Mouse (Mus musculus): ENCODE data around the gene Thbs2.

DNA sequence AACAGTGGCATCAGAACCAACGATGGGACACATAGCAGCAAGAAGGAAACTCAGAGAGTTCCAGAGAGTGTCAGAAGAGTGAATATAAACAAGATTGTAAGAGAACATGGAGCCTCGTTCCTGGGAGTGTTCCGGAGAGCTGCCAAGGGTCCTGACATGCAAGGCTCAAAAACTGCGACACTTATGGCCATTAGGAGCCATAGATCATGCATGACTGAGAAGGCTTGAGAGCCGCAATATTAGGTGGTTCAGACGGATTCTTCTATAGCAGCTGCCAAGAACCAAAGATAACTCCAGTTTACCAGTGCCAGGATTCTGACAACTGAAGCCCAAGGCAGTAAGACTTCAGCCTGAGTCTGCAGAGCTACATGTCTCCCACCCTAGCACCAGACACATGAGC, 3.1 kb upstream of the Thbs2 start:
- TF ChIP-seq CTCF (IDR thresholded peaks at IDR 0.05; ENCODE audit: extremely low read depth, insufficient read depth, insufficient read length, insufficient replicate concordance): no peak
- TF ChIP-seq POLR2A (IDR thresholded peaks at IDR 0.05; ENCODE audit: low read depth, low read length): no peak
